Mouse (Mus musculus): ENCODE measurements around the gene Greb1.

Gene Greb1

GRCm38 (mm10) chr12:16761461-16761860 lies 39.2 kb downstream of the Greb1 start:
- Histone ChIP-seq H3K36me3 (ENCODE audit: control insufficient read depth, insufficient read depth, low read length, poor library complexity, severe bottlenecking) (no peaks in the 10 kb centered on the region), H3K27me3 (ENCODE audit: control insufficient read depth, insufficient read depth, low read length, poor library complexity, severe bottlenecking) (no peaks in the 10 kb centered on the region)
- DNase-seq (ENCODE audit: low read depth, low spot score) = no peak

GRCm38 (mm10) chr12:16760246-16760645 lies 40.4 kb downstream of the Greb1 start:
- DNase-seq (ENCODE audit: low read depth, low spot score) = no peak
- no peaks in the 10 kb centered on the region for H3K27me3 ChIP-seq (ENCODE audit: control insufficient read depth, insufficient read depth, low read length, poor library complexity, severe bottlenecking)
- no peaks in the 10 kb centered on the region for H3K36me3 ChIP-seq (ENCODE audit: control insufficient read depth, insufficient read depth, low read length, poor library complexity, severe bottlenecking)

- no peaks in the 10 kb centered on the region for H3K36me3 ChIP-seq (ENCODE audit: control insufficient read depth, insufficient read depth, low read length, poor library complexity, severe bottlenecking)
- no peaks in the 10 kb centered on the region for H3K27me3 ChIP-seq (ENCODE audit: control insufficient read depth, insufficient read depth, low read length, poor library complexity, severe bottlenecking)
- DNase-seq (ENCODE audit: low read depth, low spot score) = peak; percentile 54
Observed at GRCm38 (mm10) chr12:16754311-16754710, 46.4 kb downstream of the Greb1 start.

GRCm38 (mm10) chr12:16753555-16753954 lies 47.1 kb downstream of the Greb1 start:
- no peak for DNase-seq (ENCODE audit: low read depth, low spot score)
- Histone ChIP-seq H3K27me3 (ENCODE audit: control insufficient read depth, insufficient read depth, low read length, poor library complexity, severe bottlenecking) (no peaks in the 10 kb centered on the region), H3K36me3 (ENCODE audit: control insufficient read depth, insufficient read depth, low read length, poor library complexity, severe bottlenecking) (no peaks in the 10 kb centered on the region)

GRCm38 (mm10) chr12:16753110-16753509 lies 47.6 kb downstream of the Greb1 start:
- H3K27me3 ChIP-seq (ENCODE audit: control insufficient read depth, insufficient read depth, low read length, poor library complexity, severe bottlenecking) = no peaks in the 10 kb centered on the region
- DNase-seq (ENCODE audit: low read depth, low spot score) = no peak
- no peaks in the 10 kb centered on the region for H3K36me3 ChIP-seq (ENCODE audit: control insufficient read depth, insufficient read depth, low read length, poor library complexity, severe bottlenecking)

- no peak for DNase-seq (ENCODE audit: low read depth, low spot score)
- Histone ChIP-seq H3K36me3 (ENCODE audit: control insufficient read depth, insufficient read depth, low read length, poor library complexity, severe bottlenecking) (no peaks in the 10 kb centered on the region), H3K27me3 (ENCODE audit: control insufficient read depth, insufficient read depth, low read length, poor library complexity, severe bottlenecking) (no peaks in the 10 kb centered on the region)
Observed at GRCm38 (mm10) chr12:16752236-16752840, 48.3 kb downstream of the Greb1 start.

GRCm38 (mm10) chr12:16751609-16752008 lies 49.1 kb downstream of the Greb1 start:
- DNase-seq (ENCODE audit: low read depth, low spot score) = no peak
- Histone ChIP-seq H3K27me3 (ENCODE audit: control insufficient read depth, insufficient read depth, low read length, poor library complexity, severe bottlenecking) (no peaks in the 10 kb centered on the region), H3K36me3 (ENCODE audit: control insufficient read depth, insufficient read depth, low read length, poor library complexity, severe bottlenecking) (no peaks in the 10 kb centered on the region)

GRCm38 (mm10) chr12:16740059-16740458 lies 60.6 kb downstream of the Greb1 start:
- no peaks in the 10 kb centered on the region for H3K36me3 ChIP-seq (ENCODE audit: control insufficient read depth, insufficient read depth, low read length, poor library complexity, severe bottlenecking)
- DNase-seq (ENCODE audit: low read depth, low spot score) = no peak
- no peaks in the 10 kb centered on the region for H3K27me3 ChIP-seq (ENCODE audit: control insufficient read depth, insufficient read depth, low read length, poor library complexity, severe bottlenecking)

- no peaks in the 10 kb centered on the region for H3K27me3 ChIP-seq (ENCODE audit: control insufficient read depth, insufficient read depth, low read length, poor library complexity, severe bottlenecking)
- no peak for DNase-seq (ENCODE audit: low read depth, low spot score)
Observed at GRCm38 (mm10) chr12:16737266-16737665, 63.4 kb downstream of the Greb1 start.

GRCm38 (mm10) chr12:16734698-16735097 lies 66.0 kb downstream of the Greb1 start:
- H3K36me3 ChIP-seq (ENCODE audit: control insufficient read depth, insufficient read depth, low read length, poor library complexity, severe bottlenecking) = no peaks in the 10 kb centered on the region
- no peaks in the 10 kb centered on the region for H3K27me3 ChIP-seq (ENCODE audit: control insufficient read depth, insufficient read depth, low read length, poor library complexity, severe bottlenecking)
- DNase-seq (ENCODE audit: low read depth, low spot score) = no peak

More at GRCm38 (mm10) chr12:16737266-16737665, 63.4 kb downstream of the Greb1 start:
- no peaks in the 10 kb centered on the region for H3K36me3 ChIP-seq (ENCODE audit: control insufficient read depth, insufficient read depth, low read length, poor library complexity, severe bottlenecking)

GRCm38 (mm10) chr12:16734009-16734408 lies 66.7 kb downstream of the Greb1 start:
- H3K36me3 ChIP-seq (ENCODE audit: control insufficient read depth, insufficient read depth, low read length, poor library complexity, severe bottlenecking) = no peaks in the 10 kb centered on the region
- H3K27me3 ChIP-seq (ENCODE audit: control insufficient read depth, insufficient read depth, low read length, poor library complexity, severe bottlenecking) = no peaks in the 10 kb centered on the region
- DNase-seq (ENCODE audit: low read depth, low spot score) = no peak

- Histone ChIP-seq H3K27me3 (ENCODE audit: control insufficient read depth, insufficient read depth, low read length, poor library complexity, severe bottlenecking) (no peaks in the 10 kb centered on the region), H3K36me3 (ENCODE audit: control insufficient read depth, insufficient read depth, low read length, poor library complexity, severe bottlenecking) (no peaks in the 10 kb centered on the region)
- DNase-seq (ENCODE audit: low read depth, low spot score) = no peak
Observed at GRCm38 (mm10) chr12:16731121-16731741, 69.5 kb downstream of the Greb1 start.

GRCm38 (mm10) chr12:16730196-16730595 lies 70.5 kb downstream of the Greb1 start:
- Histone ChIP-seq H3K27me3 (ENCODE audit: control insufficient read depth, insufficient read depth, low read length, poor library complexity, severe bottlenecking) (no peaks in the 10 kb centered on the region), H3K36me3 (ENCODE audit: control insufficient read depth, insufficient read depth, low read length, poor library complexity, severe bottlenecking) (no peaks in the 10 kb centered on the region)
- no peak for DNase-seq (ENCODE audit: low read depth, low spot score)

- no peak for DNase-seq (ENCODE audit: low read depth, low spot score)
- Histone ChIP-seq H3K27me3 (ENCODE audit: control insufficient read depth, insufficient read depth, low read length, poor library complexity, severe bottlenecking) (no peaks in the 10 kb centered on the region), H3K36me3 (ENCODE audit: control insufficient read depth, insufficient read depth, low read length, poor library complexity, severe bottlenecking) (no peaks in the 10 kb centered on the region)
Observed at GRCm38 (mm10) chr12:16728221-16728620, 72.5 kb downstream of the Greb1 start.

GRCm38 (mm10) chr12:16726229-16726628 lies 74.5 kb downstream of the Greb1 start:
- DNase-seq (ENCODE audit: low read depth, low spot score) = no peak
- Histone ChIP-seq H3K36me3 (ENCODE audit: control insufficient read depth, insufficient read depth, low read length, poor library complexity, severe bottlenecking) (no peaks in the 10 kb centered on the region), H3K27me3 (ENCODE audit: control insufficient read depth, insufficient read depth, low read length, poor library complexity, severe bottlenecking) (no peaks in the 10 kb centered on the region)

GRCm38 (mm10) chr12:16723601-16724000 lies 77.1 kb downstream of the Greb1 start:
- no peak for DNase-seq (ENCODE audit: low read depth, low spot score)

More at GRCm38 (mm10) chr12:16723601-16724000, 77.1 kb downstream of the Greb1 start:
- no peaks in the 10 kb centered on the region for H3K27me3 ChIP-seq (ENCODE audit: control insufficient read depth, insufficient read depth, low read length, poor library complexity, severe bottlenecking)
- no peaks in the 10 kb centered on the region for H3K36me3 ChIP-seq (ENCODE audit: control insufficient read depth, insufficient read depth, low read length, poor library complexity, severe bottlenecking)

Data from splenic B cell, adult 2 months (primary cell).